Mouse (Mus musculus): ENCODE results near the gene Mug1. TPM values are rescaled to one million over a fixed set of nuclear protein-coding genes. Genes with fewer than 3 reads are reported as not detected.
"Not testable (repeated sequence)": the region's sequence is repeated elsewhere in the genome, so short reads cannot be mapped to it uniquely, and the experiment has no call there.

Mug1 gene
- polyA plus RNA-seq (2015; fragmentation: Nextera tagmentation; extraction: Ambion mirVana) = not detected in 2 replicates

- not testable (repeated sequence) for H3K9me3 ChIP-seq; ATAC-seq (ENCODE audit: borderline replicate concordance, extremely low read depth, low FRiP score, low TSS enrichment)
These were observed at the start of gene Mug1 for GRCm38 (mm10) chr6:121838271-121838670. Gene Mug1 (plus strand): TSS chr6:121838541.

GRCm38 (mm10) chr6:121828034-121828433 lies 10.3 kb upstream of the Mug1 start:
- 68% methylated on average over 4 of the region's 4 CpGs for WGBS

More at GRCm38 (mm10) chr6:121838271-121838670, at the start of gene Mug1:
- not testable (repeated sequence) for H3K36me3 ChIP-seq, H3K4me3 ChIP-seq, H3K4me1 ChIP-seq, H3K27ac ChIP-seq, H3K4me2 ChIP-seq, H3K27me3 ChIP-seq, H3K9ac ChIP-seq
- 66% methylated on average over 4 of the region's 4 CpGs for WGBS

GRCm38 (mm10) chr6:121836361-121836760 lies 2.0 kb upstream of the Mug1 start:
- no peak for ATAC-seq (ENCODE audit: borderline replicate concordance, extremely low read depth, low FRiP score, low TSS enrichment)
- 88% methylated on average over 1 of the region's 1 CpGs for WGBS
- H3K4me2 ChIP-seq = no peak overlapping the region
- no peaks in the 10 kb centered on the region for H3K36me3 ChIP-seq
- no peak overlapping the region for H3K9ac ChIP-seq
- no peak overlapping the region for H3K4me3 ChIP-seq
- no peaks in the 10 kb centered on the region for H3K9me3 ChIP-seq
- no peaks in the 10 kb centered on the region for H3K4me1 ChIP-seq
- H3K27me3 ChIP-seq = no peaks in the 10 kb centered on the region
- no peak overlapping the region for H3K27ac ChIP-seq

More at GRCm38 (mm10) chr6:121828034-121828433, 10.3 kb upstream of the Mug1 start:
- Histone ChIP-seq H3K4me1 (no peaks in the 10 kb centered on the region), H3K4me3 (no peak overlapping the region), H3K9ac (no peak overlapping the region), H3K4me2 (no peak overlapping the region), H3K27ac (no peak overlapping the region), H3K36me3 (no peaks in the 10 kb centered on the region), H3K27me3 (no peaks in the 10 kb centered on the region), H3K9me3 (no peaks in the 10 kb centered on the region)
- no peak for ATAC-seq (ENCODE audit: borderline replicate concordance, extremely low read depth, low FRiP score, low TSS enrichment)

DNA sequence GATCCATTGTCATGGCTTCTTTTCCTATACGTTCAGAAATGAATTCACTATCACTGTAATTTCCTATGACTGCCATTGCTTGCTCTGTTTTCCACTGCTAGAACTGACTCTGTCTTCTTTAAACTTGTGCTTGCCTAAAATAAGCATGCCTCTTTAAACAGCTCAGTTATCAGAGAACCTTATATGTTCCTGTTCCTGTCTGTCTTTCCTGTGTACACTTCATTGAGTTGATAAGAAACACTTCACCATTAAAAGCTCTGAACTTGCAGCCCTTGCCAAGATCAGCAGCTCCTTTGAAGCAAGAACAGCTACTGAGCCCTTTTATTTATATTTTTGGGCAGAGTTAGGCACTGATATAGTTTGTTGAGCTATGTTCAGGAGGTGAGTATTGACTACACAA lies 10.0 kb downstream of the Mug1 start:
- Histone ChIP-seq H3K27me3 (no peaks in the 10 kb centered on the region), H3K9me3 (no peaks in the 10 kb centered on the region), H3K4me2 (no peak overlapping the region), H3K27ac (no peak overlapping the region), H3K4me1 (no peaks in the 10 kb centered on the region), H3K4me3 (no peak overlapping the region), H3K36me3 (no peaks in the 10 kb centered on the region), H3K9ac (no peak overlapping the region)
- ATAC-seq (ENCODE audit: borderline replicate concordance, extremely low read depth, low FRiP score, low TSS enrichment) = no peak
- 17% methylated on average over 1 of the region's 1 CpGs for WGBS

Other genes with a start within 250 kb of the Mug1 start
- gene A2m, start 203.2 kb upstream of the Mug1 start, polyA plus RNA-seq (2015; fragmentation: Nextera tagmentation; extraction: Ambion mirVana) = 7.7 and 7.8 TPM in 2 replicates
- not detected in 2 replicates for gene Gm7298, start 105.6 kb upstream of the Mug1 start, polyA plus RNA-seq (2015; fragmentation: Nextera tagmentation; extraction: Ambion mirVana)
- gene Mug2, start 168.2 kb downstream of the Mug1 start, polyA plus RNA-seq (2015; fragmentation: Nextera tagmentation; extraction: Ambion mirVana) = not detected in 2 replicates

Measured in lung, embryonic 15.5 days (tissue).